Mouse (Mus musculus): ENCODE results near the gene Jade2. TPM values are rescaled to one million over a fixed set of nuclear protein-coding genes. Genes with fewer than 3 reads are reported as not detected.
"Not testable (repeated sequence)": the region's sequence is repeated elsewhere in the genome, so short reads cannot be mapped to it uniquely, and the experiment has no call there.

Gene Jade2
- total RNA-seq, 2 experiments from 2014 or later = 1.4 to 1.9 TPM

DNA sequence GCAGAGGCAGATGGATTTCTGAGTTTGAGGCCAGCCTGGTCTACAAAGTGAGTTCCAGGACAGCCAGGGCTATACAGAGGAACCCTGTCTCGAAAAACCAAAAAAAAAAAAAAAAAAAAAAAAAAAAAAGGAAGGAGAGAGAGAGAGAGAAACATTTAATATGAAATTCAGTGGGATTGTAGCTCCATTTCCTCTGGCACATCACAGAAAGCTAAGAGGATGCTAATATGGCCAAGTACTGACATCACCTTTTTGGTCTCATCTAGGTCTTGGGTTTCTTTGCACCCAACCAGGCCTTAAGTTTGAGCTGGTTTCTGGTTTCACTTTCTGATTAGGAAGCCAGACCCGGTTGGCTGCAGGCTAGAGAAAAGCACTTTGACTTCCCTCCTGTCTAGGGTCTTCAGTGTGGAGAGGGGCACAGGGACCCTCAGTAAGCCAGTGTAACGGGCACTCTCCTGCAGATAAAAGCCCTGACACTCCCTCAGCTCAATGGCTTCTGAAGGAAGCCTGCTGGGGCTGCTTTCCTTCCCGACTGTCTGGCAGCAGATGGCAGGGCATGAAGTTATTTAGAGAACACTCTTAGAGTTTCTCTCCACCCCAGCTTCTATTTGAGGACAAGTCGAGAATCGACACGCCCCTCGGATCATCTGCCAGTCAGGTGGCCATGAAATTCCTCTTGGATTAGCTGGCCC is 56.7 kb downstream of the Jade2 start:
- no peak for ATAC-seq (ENCODE audit: poor library complexity, severe bottlenecking)

DNA sequence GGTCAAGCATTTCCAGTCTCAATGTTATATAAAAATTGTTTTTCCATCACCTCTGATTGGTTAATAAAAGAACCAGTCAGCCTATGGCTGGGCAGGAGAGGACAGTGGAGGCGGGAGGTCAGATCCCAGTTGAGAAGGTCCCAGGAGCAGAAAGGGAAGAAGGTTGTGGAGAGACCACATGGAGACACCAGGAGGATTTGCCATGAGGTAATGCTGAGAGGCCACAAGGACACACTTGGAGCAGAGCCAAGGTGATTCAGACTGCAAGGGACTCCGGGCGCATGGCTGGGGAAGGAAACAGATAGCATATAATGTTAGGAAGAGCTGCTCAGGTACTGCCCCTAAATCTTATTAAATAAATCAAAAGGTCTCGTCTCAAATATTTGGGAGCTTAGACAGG is 61.2 kb downstream of the Jade2 start:
- ATAC-seq (ENCODE audit: poor library complexity, severe bottlenecking) = no peak

DNA sequence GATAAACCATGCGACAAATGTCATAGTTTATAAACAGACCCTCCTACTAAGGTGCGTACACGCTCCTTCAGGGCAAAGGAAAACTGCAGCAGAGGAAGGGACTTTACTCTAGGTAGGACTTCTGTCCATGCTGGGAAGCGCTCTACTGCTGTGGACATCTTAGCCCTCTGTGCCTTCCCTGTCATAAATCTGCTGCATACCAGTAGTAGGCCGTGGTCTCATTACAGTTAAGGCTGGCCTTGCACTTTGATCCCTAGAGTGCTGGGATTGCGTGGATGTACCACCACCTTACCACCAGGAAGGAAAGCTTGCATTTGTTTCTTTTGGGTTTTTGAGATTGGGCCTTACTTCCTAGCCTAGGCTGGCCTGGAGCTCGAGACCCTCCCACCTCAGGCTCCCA is 66.8 kb downstream of the Jade2 start:
- ATAC-seq (ENCODE audit: poor library complexity, severe bottlenecking) = no peak

DNA sequence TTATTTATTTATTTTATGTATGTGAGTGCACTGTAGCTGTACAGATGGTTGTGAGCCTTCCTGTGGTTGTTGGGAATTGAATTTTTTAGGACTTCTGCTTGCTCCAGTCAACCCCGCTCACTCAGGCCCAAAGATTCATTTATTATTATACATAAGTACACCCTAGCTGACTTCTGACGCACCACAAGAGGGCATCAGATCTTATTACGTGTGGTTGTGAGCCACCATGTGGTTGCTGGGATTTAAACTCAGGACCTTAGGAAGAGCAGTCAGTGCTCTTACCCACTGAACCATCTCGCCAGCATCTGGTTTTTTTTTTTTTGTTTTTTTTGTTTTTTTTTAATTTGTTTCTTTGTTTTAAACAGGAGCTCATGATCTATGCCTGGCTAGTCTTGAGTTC is 67.7 kb downstream of the Jade2 start:
- not testable (repeated sequence) for ATAC-seq (ENCODE audit: poor library complexity, severe bottlenecking)

DNA sequence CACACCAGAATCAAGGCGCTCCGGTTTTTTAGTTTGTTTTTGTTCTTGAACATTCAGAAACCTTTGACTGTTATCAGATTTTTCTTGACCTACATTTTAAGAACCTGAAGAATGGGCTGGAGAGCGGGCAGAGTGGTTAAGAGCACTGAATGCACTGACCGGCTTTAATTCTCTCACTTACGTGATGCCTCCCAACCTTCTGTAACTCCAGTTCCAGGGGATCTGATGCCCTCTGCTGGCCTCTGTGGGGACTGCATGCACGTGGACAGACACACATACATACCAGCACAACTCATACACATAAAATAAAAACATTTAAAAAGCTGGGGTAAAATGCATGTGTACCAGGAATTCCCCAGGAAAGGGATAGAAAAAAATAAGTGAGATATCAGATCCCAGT is 71.5 kb downstream of the Jade2 start:
- ATAC-seq (ENCODE audit: poor library complexity, severe bottlenecking) = peak; percentile 57; the same call in 1 of the 2 replicates

DNA sequence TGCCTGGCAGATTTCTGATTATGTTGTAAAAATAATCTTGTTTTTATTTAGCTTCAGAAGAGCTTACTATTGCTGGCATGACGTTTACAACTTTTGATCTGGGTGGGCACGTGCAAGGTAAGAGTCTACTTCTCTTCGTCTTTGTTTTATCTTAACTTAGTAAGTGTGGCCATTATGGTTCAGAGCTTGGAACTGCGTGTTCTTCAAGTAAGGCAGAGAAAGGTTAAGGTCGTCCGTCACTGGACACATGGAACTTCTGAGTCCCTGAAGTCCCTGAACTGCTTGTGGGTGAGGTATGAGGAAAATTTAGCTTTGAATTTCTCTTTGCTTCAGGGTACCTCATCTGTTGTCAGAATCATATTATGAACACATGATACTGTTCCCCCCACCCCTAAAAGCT is 74.7 kb downstream of the Jade2 start:
- ATAC-seq (ENCODE audit: poor library complexity, severe bottlenecking) = no peak

DNA sequence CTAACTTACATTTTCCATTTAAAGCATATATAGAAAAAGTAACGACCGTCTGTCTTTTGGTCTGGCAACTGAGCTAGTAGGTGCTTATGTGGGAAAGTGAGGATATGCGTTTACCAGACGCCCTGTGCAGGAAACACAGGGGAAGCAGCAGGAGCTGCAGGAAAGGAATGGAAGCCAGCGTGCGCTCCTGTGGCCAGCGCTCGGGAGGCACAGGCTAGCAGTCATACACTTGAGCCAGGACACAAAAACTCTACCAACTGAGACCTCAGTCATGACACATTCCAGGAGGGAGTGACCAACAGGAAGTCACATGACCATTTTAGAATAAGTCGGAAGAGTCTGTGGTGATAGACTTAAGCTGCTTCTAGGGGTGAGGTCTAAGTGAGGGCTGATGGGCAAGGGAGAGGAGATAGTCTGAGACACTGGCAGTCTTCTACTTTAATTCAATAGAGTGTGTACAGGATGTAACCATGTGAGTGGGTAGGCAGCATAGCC is 76.6 kb downstream of the Jade2 start:
- ATAC-seq (ENCODE audit: poor library complexity, severe bottlenecking) = no peak

DNA sequence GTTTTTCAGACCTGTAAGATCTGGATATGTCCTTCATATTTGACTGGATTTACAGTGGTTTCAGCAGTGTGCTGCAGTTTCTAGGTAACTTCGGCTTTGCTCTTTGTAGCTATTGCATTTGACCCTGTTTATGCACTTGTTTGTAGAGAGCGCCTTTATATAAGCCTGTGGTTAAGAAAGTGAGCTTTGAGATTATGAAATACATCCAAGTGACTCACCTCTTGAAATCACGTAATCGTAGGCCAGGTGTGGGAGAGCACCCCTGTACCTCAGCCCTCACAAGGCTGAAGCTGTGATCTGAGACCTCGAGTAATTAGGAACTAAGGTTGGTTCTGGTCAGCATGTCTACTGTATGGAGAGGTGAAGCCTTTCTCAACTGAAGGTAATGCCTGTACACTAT is 80.0 kb downstream of the Jade2 start:
- ATAC-seq (ENCODE audit: poor library complexity, severe bottlenecking) = no peak

DNA sequence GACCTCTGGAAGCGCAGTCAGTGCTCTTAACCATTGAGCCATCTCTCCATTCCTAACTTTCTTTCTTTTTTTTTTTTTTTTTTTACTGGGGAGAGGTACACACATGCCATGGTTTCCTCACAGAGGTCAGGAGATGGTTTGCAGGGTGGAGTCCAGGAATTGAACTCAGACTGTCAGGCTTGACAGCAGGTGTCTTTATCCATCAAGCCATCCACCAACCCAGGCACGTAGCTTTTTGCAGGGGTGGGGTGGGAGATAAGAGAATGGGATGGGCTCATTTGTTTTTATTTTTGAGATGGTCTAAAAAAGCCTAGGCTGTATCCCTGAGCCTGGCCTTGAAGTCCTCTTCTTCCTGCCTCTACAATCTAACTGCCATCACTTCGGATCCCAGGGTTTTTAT is 81.9 kb downstream of the Jade2 start:
- no peak for ATAC-seq (ENCODE audit: poor library complexity, severe bottlenecking)

DNA sequence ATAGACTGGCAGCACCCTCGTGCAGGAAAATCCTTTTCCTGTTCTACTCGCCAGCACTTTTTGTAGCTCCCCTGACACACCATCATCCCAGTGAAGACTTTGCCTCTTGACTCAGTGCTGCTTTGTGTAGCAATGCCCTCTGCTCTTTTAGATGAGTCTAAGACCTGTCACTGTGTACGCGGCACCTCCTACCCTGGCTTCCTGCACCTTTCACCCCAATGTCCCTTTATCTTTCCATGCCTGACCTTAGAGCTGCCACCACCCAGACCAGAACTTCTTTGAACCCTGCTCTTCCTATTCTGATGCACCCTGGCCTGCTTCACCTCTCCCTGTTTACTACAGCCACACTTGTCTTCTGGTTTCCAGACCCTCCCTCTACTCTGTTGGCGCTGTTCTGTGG is 89.2 kb downstream of the Jade2 start:
- ATAC-seq (ENCODE audit: poor library complexity, severe bottlenecking) = no peak

DNA sequence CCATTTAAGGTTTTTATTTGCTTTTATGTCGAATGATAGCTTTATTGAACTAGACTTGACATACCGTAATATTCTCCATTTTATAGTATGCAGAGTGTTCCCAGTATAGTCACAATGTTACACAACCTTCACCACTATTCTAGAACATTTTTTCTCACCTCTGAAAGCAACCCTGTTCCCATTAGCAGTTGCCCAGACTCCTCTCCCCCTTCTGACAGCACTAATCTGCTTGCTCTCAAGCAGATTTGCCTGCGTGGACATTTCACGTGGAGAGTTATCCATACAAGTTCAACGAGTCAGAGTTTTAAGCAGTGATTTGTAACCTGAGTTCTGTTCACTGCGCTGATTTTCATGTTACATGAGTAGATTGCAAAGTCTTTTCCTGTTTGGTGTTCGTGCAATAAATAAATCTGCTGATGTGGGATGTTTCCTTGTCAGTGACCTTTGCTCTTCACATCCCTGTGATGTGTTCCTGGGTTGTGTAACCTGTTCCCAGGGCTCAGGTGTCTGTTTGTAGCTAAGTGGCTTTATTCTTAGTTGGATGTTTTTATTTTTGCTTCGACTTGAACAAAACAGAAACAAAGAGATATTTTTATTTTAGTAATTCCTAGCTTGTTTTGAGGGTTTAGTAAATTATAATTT is 89.8 kb downstream of the Jade2 start:
- no peak for ATAC-seq (ENCODE audit: poor library complexity, severe bottlenecking)

DNA sequence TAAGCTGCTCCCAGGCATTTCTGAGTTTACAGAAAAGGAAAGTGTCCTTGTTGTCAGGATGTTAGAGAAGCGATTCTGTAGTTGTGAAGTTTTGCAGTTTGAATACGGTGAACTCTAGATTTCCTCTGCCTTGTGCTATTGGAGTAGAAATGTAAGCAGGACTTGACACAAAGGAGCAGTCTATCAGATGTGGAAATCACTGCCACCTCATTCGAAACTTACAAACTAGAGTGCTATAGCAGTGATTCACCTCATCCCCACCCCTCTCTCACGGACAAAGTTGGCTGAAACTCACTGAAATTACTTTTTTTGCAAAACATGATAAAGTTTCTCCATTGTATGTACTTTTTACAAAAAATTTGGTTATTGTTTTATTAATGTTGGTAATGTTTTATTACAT is 92.6 kb downstream of the Jade2 start:
- ATAC-seq (ENCODE audit: poor library complexity, severe bottlenecking) = no peak

DNA sequence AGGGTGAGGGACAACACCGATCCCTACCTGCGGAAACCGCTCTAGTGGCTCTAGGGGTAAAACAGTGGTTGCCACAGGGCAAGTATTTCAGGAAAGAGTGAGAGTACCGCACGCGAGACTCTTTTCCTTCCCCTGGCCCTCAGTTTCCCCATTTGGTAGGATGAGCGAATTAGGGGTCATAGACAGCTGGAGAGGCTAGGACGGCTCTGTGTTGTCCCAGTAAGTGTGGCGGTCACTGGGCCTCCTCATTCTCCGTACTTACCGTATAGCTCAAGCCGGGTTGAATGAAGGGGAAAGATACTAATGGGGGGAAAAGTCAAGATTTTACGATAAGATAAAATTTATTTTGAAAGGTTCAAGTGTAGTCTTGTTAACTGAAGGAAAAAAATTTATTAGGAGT is 93.5 kb downstream of the Jade2 start:
- peak; percentile 17; the same call in 1 of the 2 replicates for ATAC-seq (ENCODE audit: poor library complexity, severe bottlenecking)

Other genes starting within 250 kb of the Jade2 start
- 45.3 and 50.5 TPM in 2 replicates for gene Nhp2, start 237.9 kb downstream of the Jade2 start, total RNA-seq (2015)
- gene Nhp2, start 237.9 kb downstream of the Jade2 start, total RNA-seq (2017) = 38.1 and 52.6 TPM in 2 replicates
- 50.8 and 63.1 TPM in 2 replicates for gene Rmnd5b, start 221.8 kb downstream of the Jade2 start, total RNA-seq (2015)
- gene Rmnd5b, start 221.8 kb downstream of the Jade2 start, total RNA-seq (2017) = 19.2 and 35.5 TPM in 2 replicates
- 0.80 and 1.3 TPM in 2 replicates for gene N4bp3, start 206.8 kb downstream of the Jade2 start, total RNA-seq (2015)
- 0.45 and 2.9 TPM in 2 replicates for gene N4bp3, start 206.8 kb downstream of the Jade2 start, total RNA-seq (2017)
- 0.33 and 0.43 TPM in 2 replicates for gene D930048N14Rik, start 206.7 kb downstream of the Jade2 start, total RNA-seq (2015)
- gene D930048N14Rik, start 206.7 kb downstream of the Jade2 start, total RNA-seq (2017) = 0.26 TPM in 1 of 2 replicates, not detected in the other
- gene 0610009B22Rik, start 168.8 kb downstream of the Jade2 start, total RNA-seq (2015) = 25.9 and 30.3 TPM in 2 replicates
- 14.7 and 18.4 TPM in 2 replicates for gene 0610009B22Rik, start 168.8 kb downstream of the Jade2 start, total RNA-seq (2017)
- 15.4 and 15.5 TPM in 2 replicates for gene Sec24a, start 94.0 kb downstream of the Jade2 start, total RNA-seq (2015)
- 5.1 and 6.3 TPM in 2 replicates for gene Sec24a, start 94.0 kb downstream of the Jade2 start, total RNA-seq (2017)
- 103 and 111 TPM in 2 replicates for gene Sar1b, start 94.0 kb downstream of the Jade2 start, total RNA-seq (2015)
- gene Sar1b, start 94.0 kb downstream of the Jade2 start, total RNA-seq (2017) = 47.7 and 53.2 TPM in 2 replicates
- 66.6 and 70.7 TPM in 2 replicates for gene Cdkn2aipnl, start 110.0 kb upstream of the Jade2 start, total RNA-seq (2015)
- 40.5 and 41.5 TPM in 2 replicates for gene Cdkn2aipnl, start 110.0 kb upstream of the Jade2 start, total RNA-seq (2017)
- 110 and 123 TPM in 2 replicates for gene Ube2b, start 143.1 kb upstream of the Jade2 start, total RNA-seq (2015)
- 86.9 and 99.1 TPM in 2 replicates for gene Ube2b, start 143.1 kb upstream of the Jade2 start, total RNA-seq (2017)
- 1.7 and 2.3 TPM in 2 replicates for gene Cdkl3, start 146.6 kb upstream of the Jade2 start, total RNA-seq (2015)
- 2.7 and 10.0 TPM in 2 replicates for gene Cdkl3, start 146.6 kb upstream of the Jade2 start, total RNA-seq (2017)
- 68.5 and 70.6 TPM in 2 replicates for gene Ppp2ca, start 241.0 kb upstream of the Jade2 start, total RNA-seq (2015)
- gene Ppp2ca, start 241.0 kb upstream of the Jade2 start, total RNA-seq (2017) = 72.5 and 75.7 TPM in 2 replicates